Mouse (Mus musculus) erythroblast, adult 5-6 weeks (primary cell): Measurements from ENCODE around the gene Obox3. TPM values are rescaled to one million over a fixed set of nuclear protein-coding genes. Genes with fewer than 3 reads are reported as not detected.
"Not testable (repeated sequence)": the region's sequence is repeated elsewhere in the genome, so short reads cannot be mapped to it uniquely, and the experiment has no call there.

Experiments used
- ATAC-seq: replicated peaks from 2 replicates; pipeline ENCODE4 v1.8.0; 2016; ENCODE audit warnings: moderate number of reproducible peaks, mild to moderate bottlenecking, moderate TSS enrichment, inconsistent platforms; ENCODE audit not compliant: poor library complexity, low FRiP score, severe bottlenecking
- total RNA-seq, 2 experiments: library from RNA; stranded (forward) in 1 of 2; stranded (reverse) in 1 of 2; fragments of 150-400 nt in 1 of 2; fragments of 200-764, 138-1000 nt in 1 of 2; gene quantifications; 2 replicates each; pipeline versions ENCODE4 v1.2.3 to v1.2.4; 2015 to 2017; ENCODE audit warnings: low replicate concordance in 2 of 2

Gene Obox3
- not detected in 2 replicates for total RNA-seq (2015; ENCODE audit: low replicate concordance)
- not detected in 2 replicates for total RNA-seq (2017; ENCODE audit: low replicate concordance)

DNA sequence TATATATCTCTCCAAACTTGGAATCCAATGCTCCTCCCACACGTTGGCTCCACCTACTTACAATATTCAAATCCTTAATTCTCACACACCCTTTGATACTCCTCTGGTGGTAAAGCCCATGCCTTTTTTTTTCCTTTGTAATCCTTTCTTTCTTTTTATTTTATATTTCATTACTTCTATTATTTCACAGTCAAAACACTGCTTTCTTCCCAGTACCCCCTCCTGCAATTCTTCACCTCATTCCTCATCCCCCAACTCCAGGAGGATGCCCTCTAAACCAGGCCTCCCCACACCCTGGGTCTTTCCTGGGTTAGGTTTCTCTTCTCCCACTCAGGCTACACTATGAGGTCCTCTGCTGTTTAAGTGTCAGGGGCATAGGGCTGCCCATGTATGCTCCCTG, at the start of gene Obox3:
Gene Obox3 (minus strand): TSS at position 101 of the 400 bp plus-strand sequence.
- not testable (repeated sequence) for ATAC-seq

DNA sequence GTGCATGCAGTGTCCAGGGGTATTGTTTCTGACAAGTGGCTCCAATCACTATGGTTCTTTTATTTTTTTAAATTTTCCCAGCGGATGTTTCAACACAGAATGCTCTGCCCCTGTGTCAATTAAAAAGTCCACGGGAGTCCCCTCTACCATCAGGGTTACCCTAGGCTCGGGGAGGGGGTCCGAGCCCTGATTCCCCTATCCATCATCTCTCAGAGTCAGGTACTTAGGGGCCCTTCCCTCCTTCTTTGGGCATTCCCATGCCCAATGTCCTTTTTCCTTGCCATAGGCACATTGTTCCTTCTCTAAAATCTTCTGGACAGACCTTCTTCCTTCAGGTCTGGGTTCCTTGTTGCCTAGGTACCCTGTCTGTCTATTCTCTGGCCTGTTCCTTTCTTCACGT, 130.3 kb downstream of the Obox3 start:
- ATAC-seq, result not testable (repeated sequence)

Other genes with a start within 250 kb of the Obox3 start
- gene Obox5, start 110.2 kb upstream of the Obox3 start, total RNA-seq (2015; ENCODE audit: low replicate concordance), result not detected in 2 replicates
- not detected in 2 replicates for gene Obox5, start 110.2 kb upstream of the Obox3 start, total RNA-seq (2017; ENCODE audit: low replicate concordance)
- gene Obox6, start 199.8 kb upstream of the Obox3 start, total RNA-seq (2015; ENCODE audit: low replicate concordance), result not detected in 2 replicates
- not detected in 2 replicates for gene Obox6, start 199.8 kb upstream of the Obox3 start, total RNA-seq (2017; ENCODE audit: low replicate concordance)
- not detected in 2 replicates for gene Crx, start 240.1 kb upstream of the Obox3 start, total RNA-seq (2015; ENCODE audit: low replicate concordance)
- not detected in 2 replicates for gene Crx, start 240.1 kb upstream of the Obox3 start, total RNA-seq (2017; ENCODE audit: low replicate concordance)
- not detected in 2 replicates for gene Crxos, start 242.7 kb upstream of the Obox3 start, total RNA-seq (2015; ENCODE audit: low replicate concordance)
- gene Crxos, start 242.7 kb upstream of the Obox3 start, total RNA-seq (2017; ENCODE audit: low replicate concordance), result not detected in 2 replicates